Mouse (Mus musculus) activated CD4-positive, CD25-positive, alpha-beta regulatory T cell, adult 4 months (primary cell): ENCODE measurements around the gene Gm8300. TPM values are rescaled to one million over a fixed set of nuclear protein-coding genes. Genes with fewer than 3 reads are reported as not detected.
"Not testable (repeated sequence)": the region's sequence is repeated elsewhere in the genome, so short reads cannot be mapped to it uniquely, and the experiment has no call there.

Experiments used
- ATAC-seq: one replicate; pipeline ENCODE4 v1.8.0; 2017
- polyA plus RNA-seq, 2 experiments: library from polyadenylated mRNA; unstranded; fragments of 100-300 nt; shearing (Covaris generic); gene quantifications; one replicate each; pipeline ENCODE4 v1.2.1; 2017

Gm8300 gene
- polyA plus RNA-seq, result not detected

GRCm38 (mm10) chr12:87514016-87514415 is at the start of gene Gm8300:
TSS of gene Gm8300 (plus strand) at chr12:87514316.
- ATAC-seq, result not testable (repeated sequence)

- no peak for ATAC-seq
These were observed 49.3 kb upstream of the Gm8300 start for GRCm38 (mm10) chr12:87464678-87465297.

GRCm38 (mm10) chr12:87470263-87471136 is 43.6 kb upstream of the Gm8300 start:
- ATAC-seq, result peak; percentile 25

GRCm38 (mm10) chr12:87471421-87471963 is 42.6 kb upstream of the Gm8300 start:
- ATAC-seq, result no peak

GRCm38 (mm10) chr12:87471964-87472786 is 41.9 kb upstream of the Gm8300 start, which contains the start of gene Snw1:
TSS of gene Snw1 (minus strand) at chr12:87472274.
- peak; percentile 94 for ATAC-seq

GRCm38 (mm10) chr12:87474756-87475155 is 39.4 kb upstream of the Gm8300 start:
- ATAC-seq, result no peak

- ATAC-seq, result not testable (repeated sequence)
These were observed 31.6 kb upstream of the Gm8300 start for GRCm38 (mm10) chr12:87482482-87482881.

- not testable (repeated sequence) for ATAC-seq
These were observed 25.4 kb upstream of the Gm8300 start for GRCm38 (mm10) chr12:87488683-87489082.

GRCm38 (mm10) chr12:87494421-87494820 is 19.7 kb upstream of the Gm8300 start, which contains the start of gene Gm5788:
TSS of gene Gm5788 (plus strand) at chr12:87494721.
- not testable (repeated sequence) for ATAC-seq

- ATAC-seq, result not testable (repeated sequence)
These were observed 5.5 kb downstream of the Gm8300 start for GRCm38 (mm10) chr12:87519616-87520015.

- ATAC-seq, result no peak
These were observed 29.8 kb downstream of the Gm8300 start for GRCm38 (mm10) chr12:87543927-87544326.

- ATAC-seq, result not testable (repeated sequence)
These were observed 36.5 kb downstream of the Gm8300 start for GRCm38 (mm10) chr12:87550628-87551027.

Other genes with a start within 250 kb of the Gm8300 start
- gene Vipas39, start 248.1 kb upstream of the Gm8300 start, polyA plus RNA-seq, result 10 to 100 TPM; 33.6 to 34.7 TPM
- gene Ahsa1, start 247.8 kb upstream of the Gm8300 start, polyA plus RNA-seq, result 100 to 1,000 TPM; 116 to 151 TPM
- gene Ism2, start 214.6 kb upstream of the Gm8300 start, polyA plus RNA-seq, result not detected
- 10 to 100 TPM; 66.1 to 85.8 TPM for gene Sptlc2, start 126.0 kb upstream of the Gm8300 start, polyA plus RNA-seq
- gene Slirp, start 70.4 kb upstream of the Gm8300 start, polyA plus RNA-seq, result 100 to 1,000 TPM in 1 of 2 experiments, 10 to 100 TPM in 1; 83.4 to 124 TPM
- gene Alkbh1, start 70.3 kb upstream of the Gm8300 start, polyA plus RNA-seq, result 10 to 100 TPM; 53.3 to 59.3 TPM
- 100 to 1,000 TPM; 220 to 228 TPM for gene Snw1, start 42.0 kb upstream of the Gm8300 start, polyA plus RNA-seq
- gene Gm5788, start 19.6 kb upstream of the Gm8300 start, polyA plus RNA-seq, result 1 to 10 TPM in 1 of 2 experiments, not detected in 1; 1.2 TPM
- gene Oog1, start 88.4 kb downstream of the Gm8300 start, polyA plus RNA-seq, result not detected
- not detected for gene Gm4027, start 104.6 kb downstream of the Gm8300 start, polyA plus RNA-seq
- not detected for gene Gm16381, start 130.3 kb downstream of the Gm8300 start, polyA plus RNA-seq